Mouse (Mus musculus) hindbrain, postnatal 0 days (tissue): Measurements from ENCODE around the gene Rps18. TPM values are rescaled to one million over a fixed set of nuclear protein-coding genes. Genes with fewer than 3 reads are reported as not detected.

Source experiments
- ATAC-seq: fragments of 200-750 bp; cut with Nextera tagmentation; 2 replicates; pipeline ENCODE4 v1.8.0; 2017; ENCODE audit warnings: mild to moderate bottlenecking, moderate TSS enrichment, moderate library complexity
- DNase-seq: peaks from one replicate; pipeline ENCODE4 v3.0.0-alpha.2; 2015; ENCODE audit warnings: low spot score
- H3K27ac ChIP-seq: fragments of 300-500 bp; sonication (generic); 2 replicates; pipeline ENCODE4 v1.5.1; 2014; ENCODE audit warnings: mild to moderate bottlenecking
- H3K27me3 ChIP-seq: fragments of 300-500 bp; sonication (generic); 2 replicates; pipeline ENCODE4 v1.6.1; 2014; ENCODE audit warnings: low read length, mixed read lengths; ENCODE audit not compliant: insufficient read depth
- H3K36me3 ChIP-seq: fragments of 300-500 bp; sonication (generic); 2 replicates; pipeline ENCODE4 v1.6.1; 2014; ENCODE audit warnings: low read length, mixed read lengths; ENCODE audit not compliant: insufficient read depth
- H3K4me1 ChIP-seq: fragments of 300-500 bp; sonication (generic); 2 replicates; pipeline ENCODE4 v1.6.1; 2014; ENCODE audit warnings: antibody characterized with exemption, low read length, mixed read lengths; ENCODE audit not compliant: insufficient read depth
- H3K4me2 ChIP-seq: fragments of 300-500 bp; sonication (generic); 2 replicates; pipeline ENCODE4 v1.6.1; 2014; ENCODE audit warnings: low read depth, mild to moderate bottlenecking, low read length, moderate library complexity, mixed read lengths
- H3K4me3 ChIP-seq: fragments of 300-500 bp; sonication (generic); 2 replicates; pipeline ENCODE4 v1.5.1; 2014; ENCODE audit warnings: low read length
- H3K9ac ChIP-seq: fragments of 300-500 bp; sonication (generic); replicated peaks from 2 replicates; pipeline ENCODE4 v1.6.1; 2014; ENCODE audit warnings: mild to moderate bottlenecking, low read length, moderate library complexity, mixed read lengths
- H3K9me3 ChIP-seq: fragments of 300-500 bp; sonication (generic); 2 replicates; pipeline ENCODE4 v1.6.1; 2016; ENCODE audit warnings: low read length, mixed read lengths
- CTCF ChIP-seq: IDR thresholded peaks from 2 replicates; pipeline ENCODE4 v1.5.1; 2016; ENCODE audit warnings: antibody characterized with exemption, control low read depth, low read depth
- WGBS: fragments of 180-500 bp; shearing (Covaris S2); extraction: QIAGEN DNeasy Blood & Tissue Kit; methylation state at CpG from one replicate; pipeline ENCODE4 v1.1.7; 2014; 5-methylcytosine and 5-hydroxymethylcytosine counted together
- polyA plus RNA-seq: library from polyadenylated mRNA; unstranded; fragments of >200 nt; fragmentation: Nextera tagmentation; extraction: Ambion mirVana; gene quantifications from 2 replicates; pipeline ENCODE4 v1.2.1, GENCODE M21; 2015
- total RNA-seq: library from RNA; depleted of rRNA; stranded (reverse); fragments of >200 nt; gene quantifications from 2 replicates; pipeline ENCODE4 v1.2.3, GENCODE M21; 2014

Gene Rps18
- total and polyA plus RNA-seq, 2 experiments from 2014 or later, result 918 to 1,309 TPM

GRCm38 (mm10) chr17:33979512-33980050, 23.8 kb upstream of the Rps18 start:
- 76% methylated on average over 6 of the region's 6 CpGs for WGBS
- no peak overlapping the region for H3K27ac ChIP-seq
- TF ChIP-seq CTCF, result no peak
- H3K9me3 ChIP-seq, result no peaks in the 10 kb centered on the region
- no peak overlapping the region for H3K4me3 ChIP-seq
- H3K36me3 ChIP-seq, result no peaks in the 10 kb centered on the region
- H3K4me2 ChIP-seq, result no peak overlapping the region
- DNase-seq, result no peak
- no peaks in the 10 kb centered on the region for H3K4me1 ChIP-seq
- no peak overlapping the region for H3K9ac ChIP-seq
- H3K27me3 ChIP-seq, result peaks cover 26% of the 10 kb centered on the region
- no peak for ATAC-seq

DNA sequence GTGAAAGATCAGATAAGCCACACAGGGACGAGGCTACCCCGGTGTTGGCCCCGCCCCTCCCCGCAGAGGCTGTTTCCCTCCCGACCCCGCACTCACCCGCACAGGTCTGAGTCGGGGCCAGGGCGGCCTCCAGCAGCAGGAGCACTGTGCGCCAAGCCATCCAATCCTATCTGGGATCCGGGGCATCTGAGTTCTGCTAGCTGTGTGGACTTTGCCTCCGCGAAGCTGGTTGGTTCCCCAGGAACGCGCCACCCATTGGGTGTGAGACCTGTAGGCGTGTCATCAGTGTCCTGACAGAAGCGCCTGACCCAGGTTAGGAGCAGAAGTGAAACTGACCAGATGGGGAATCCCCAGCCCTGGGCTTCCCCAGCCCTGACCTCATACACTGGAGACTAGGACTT, 22.8 kb upstream of the Rps18 start:
- Histone ChIP-seq H3K27ac (no peak overlapping the region), H3K36me3 (no peaks in the 10 kb centered on the region), H3K9me3 (no peaks in the 10 kb centered on the region), H3K9ac (no peak overlapping the region; the same call in 1 of the 2 replicates), H3K27me3 (peaks cover 26% of the 10 kb centered on the region), H3K4me3 (peak overlapping the region; percentile 38), H3K4me2 (peak overlapping the region; percentile 57), H3K4me1 (no peaks in the 10 kb centered on the region)
- TF ChIP-seq CTCF, result no peak
- ATAC-seq (0 out of 2 replicates have a peak, but pooled peaks have one; percentile 7), DNase-seq (peak; percentile 21)
- WGBS, result 1% methylated on average over 16 of the region's 17 CpGs

- Histone ChIP-seq H3K4me2 (peak overlapping the region; percentile 57), H3K27ac (no peak overlapping the region), H3K9me3 (no peaks in the 10 kb centered on the region), H3K4me1 (no peaks in the 10 kb centered on the region), H3K9ac (no peak overlapping the region; the same call in 1 of the 2 replicates), H3K4me3 (peak overlapping the region; percentile 38), H3K27me3 (peaks cover 26% of the 10 kb centered on the region), H3K36me3 (no peaks in the 10 kb centered on the region)
- no peak for TF ChIP-seq CTCF
- 3% methylated on average over 57 of the region's 57 CpGs for WGBS
- ATAC-seq (no peak), DNase-seq (no peak)
Measured at GRCm38 (mm10) chr17:33977861-33978557, 22.2 kb upstream of the Rps18 start.

DNA sequence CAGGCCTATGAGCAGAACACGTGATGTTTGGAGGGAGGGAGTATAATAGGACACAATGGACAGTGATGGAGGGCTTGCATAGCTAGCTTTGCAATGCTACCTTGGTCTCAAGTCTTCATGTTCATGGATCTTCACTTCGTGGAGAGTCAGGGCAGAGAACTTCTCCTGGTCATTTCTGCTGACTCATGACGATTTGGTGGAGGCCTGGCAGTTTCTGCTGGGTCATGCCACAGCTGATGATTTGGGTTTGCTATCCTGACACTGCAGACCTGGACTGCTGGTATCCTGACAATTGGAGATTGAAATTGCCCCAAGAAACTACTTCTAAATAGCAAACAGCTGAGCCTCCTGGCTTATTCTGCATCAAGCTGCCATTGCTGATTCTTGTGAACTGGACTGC, 17.8 kb upstream of the Rps18 start:
- Histone ChIP-seq H3K9me3 (no peaks in the 10 kb centered on the region), H3K4me2 (no peak overlapping the region), H3K27me3 (peaks cover 10% of the 10 kb centered on the region), H3K4me3 (no peak overlapping the region), H3K27ac (no peak overlapping the region), H3K4me1 (no peaks in the 10 kb centered on the region), H3K36me3 (no peaks in the 10 kb centered on the region), H3K9ac (no peak overlapping the region)
- 64% methylated on average over 3 of the region's 3 CpGs for WGBS
- no peak for DNase-seq
- no peak for ATAC-seq
- TF ChIP-seq CTCF, result no peak

GRCm38 (mm10) chr17:33972691-33973090, 16.9 kb upstream of the Rps18 start:
- Histone ChIP-seq H3K4me3 (no peak overlapping the region), H3K36me3 (no peaks in the 10 kb centered on the region), H3K4me2 (no peak overlapping the region), H3K27ac (no peak overlapping the region), H3K4me1 (no peaks in the 10 kb centered on the region), H3K9ac (no peak overlapping the region), H3K27me3 (0 out of 2 replicates have a peak, but pooled peaks cover 4% of the 10 kb centered on the region), H3K9me3 (no peaks in the 10 kb centered on the region)
- DNase-seq (peak; percentile 16), ATAC-seq (no peak)
- 13% methylated on average over 1 of the region's 1 CpGs for WGBS
- TF ChIP-seq CTCF, result no peak

DNA sequence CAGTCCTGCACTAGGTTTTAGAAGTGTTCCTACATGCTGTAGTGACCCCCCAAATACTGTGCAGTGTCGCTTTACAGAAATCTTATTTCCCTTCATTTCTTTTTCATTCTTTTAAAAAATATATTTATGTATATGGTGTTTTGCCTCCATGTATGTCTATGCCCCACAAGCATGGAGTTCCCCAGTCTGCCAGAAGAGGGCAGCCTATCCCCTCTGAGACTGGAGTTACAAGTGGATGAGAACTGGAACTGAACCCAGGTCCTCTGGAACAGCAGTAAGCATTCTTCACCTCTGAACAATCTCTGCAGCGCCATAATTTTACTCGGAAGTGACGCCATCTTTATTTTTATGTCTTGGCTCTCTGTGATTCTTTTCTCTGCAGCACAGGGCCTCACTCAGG, 13.6 kb upstream of the Rps18 start:
- no peak overlapping the region for H3K4me2 ChIP-seq
- H3K9ac ChIP-seq, result no peak overlapping the region
- H3K4me3 ChIP-seq, result no peak overlapping the region
- no peak overlapping the region for H3K27ac ChIP-seq
- ATAC-seq (no peak), DNase-seq (no peak)
- peak; percentile 32; the same call in 1 of the 2 replicates for TF ChIP-seq CTCF
- H3K9me3 ChIP-seq, result no peaks in the 10 kb centered on the region
- no peaks in the 10 kb centered on the region for H3K4me1 ChIP-seq
- H3K36me3 ChIP-seq, result peaks cover 18% of the 10 kb centered on the region; the same call in 1 of the 2 replicates
- WGBS, result 77% methylated on average over 4 of the region's 4 CpGs
- no peaks in the 10 kb centered on the region for H3K27me3 ChIP-seq

DNA sequence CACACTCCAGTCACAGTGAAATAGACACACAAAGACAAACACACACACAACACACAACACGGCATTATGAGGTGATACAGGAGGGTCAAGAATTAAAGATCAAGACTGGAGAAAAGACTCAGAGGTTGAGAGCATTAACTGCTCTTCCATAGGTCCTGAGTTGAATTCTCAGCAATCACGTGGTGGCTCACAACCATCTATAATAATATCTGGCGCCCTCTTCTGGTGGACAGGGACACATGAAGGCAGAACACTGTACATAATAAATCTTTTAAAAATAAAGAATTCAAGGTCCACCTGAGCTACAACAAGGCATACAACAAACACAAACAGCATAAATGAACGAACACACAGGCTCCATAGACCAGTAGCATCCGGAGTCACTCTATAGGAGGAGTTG, 13.1 kb upstream of the Rps18 start:
- peak; percentile 46; the same call in 1 of the 2 replicates for TF ChIP-seq CTCF
- peak; percentile 72 for ATAC-seq

More for the DNA sequence above, 13.1 kb upstream of the Rps18 start:
- DNase-seq, result peak; percentile 83
- no peak overlapping the region for H3K4me2 ChIP-seq
- WGBS, result 32% methylated on average over 5 of the region's 5 CpGs
- H3K9ac ChIP-seq, result no peak overlapping the region
- no peak overlapping the region for H3K4me3 ChIP-seq
- H3K27me3 ChIP-seq, result no peaks in the 10 kb centered on the region
- no peaks in the 10 kb centered on the region for H3K9me3 ChIP-seq
- peaks cover 18% of the 10 kb centered on the region; the same call in 1 of the 2 replicates for H3K36me3 ChIP-seq
- no peak overlapping the region for H3K27ac ChIP-seq
- H3K4me1 ChIP-seq, result no peaks in the 10 kb centered on the region
